Mouse (Mus musculus) midbrain, embryonic 16.5 days (tissue): ENCODE data around the gene Lcn12. TPM values are rescaled to one million over a fixed set of nuclear protein-coding genes. Genes with fewer than 3 reads are reported as not detected.

Source experiments
- ATAC-seq: fragments of 200-750 bp; cut with Nextera tagmentation; 2 replicates; pipeline ENCODE4 v1.8.0; 2017; ENCODE audit warnings: moderate TSS enrichment
- H3K27ac ChIP-seq: fragments of 300-500 bp; sonication (generic); 2 replicates; pipeline ENCODE4 v1.5.1; 2014; ENCODE audit warnings: mild to moderate bottlenecking, low read length, mixed read lengths
- H3K27me3 ChIP-seq: fragments of 300-500 bp; sonication (generic); 2 replicates; pipeline ENCODE4 v1.6.1; 2014; ENCODE audit warnings: low read depth, low read length, mixed read lengths; ENCODE audit not compliant: control insufficient read depth, insufficient read depth
- H3K36me3 ChIP-seq: fragments of 300-500 bp; sonication (generic); 2 replicates; pipeline ENCODE4 v1.6.1; 2014; ENCODE audit warnings: mild to moderate bottlenecking, low read length, moderate library complexity, mixed read lengths; ENCODE audit not compliant: control insufficient read depth, insufficient read depth
- H3K4me1 ChIP-seq: fragments of 300-500 bp; sonication (generic); 2 replicates; pipeline ENCODE4 v1.6.1; 2014; ENCODE audit warnings: mild to moderate bottlenecking, low read length, mixed read lengths; ENCODE audit not compliant: control insufficient read depth, insufficient read depth
- H3K4me2 ChIP-seq: fragments of 300-500 bp; sonication (generic); 2 replicates; pipeline ENCODE4 v1.6.1; 2014; ENCODE audit warnings: mild to moderate bottlenecking, low read length, mixed read lengths
- H3K4me3 ChIP-seq: fragments of 300-500 bp; sonication (generic); 2 replicates; pipeline ENCODE4 v1.5.1; 2014; ENCODE audit warnings: low read depth, mild to moderate bottlenecking, low read length, moderate library complexity, mixed read lengths
- H3K9ac ChIP-seq: fragments of 300-500 bp; sonication (generic); 2 replicates; pipeline ENCODE4 v1.6.1; 2014; ENCODE audit warnings: low read depth, low read length, mixed read lengths
- H3K9me3 ChIP-seq: fragments of 300-500 bp; sonication (generic); replicated peaks from 2 replicates; pipeline ENCODE4 v1.6.1; 2014; ENCODE audit warnings: mild to moderate bottlenecking, low read length, mixed read lengths; ENCODE audit not compliant: control insufficient read depth, poor library complexity, severe bottlenecking
- WGBS: fragments of 180-500 bp; shearing (Covaris S2); extraction: QIAGEN DNeasy Blood & Tissue Kit; methylation state at CpG from one replicate; pipeline ENCODE4 v1.1.7; 2014; 5-methylcytosine and 5-hydroxymethylcytosine counted together
- polyA plus RNA-seq: library from polyadenylated mRNA; unstranded; fragments of >200 nt; fragmentation: Nextera tagmentation; extraction: Ambion mirVana; gene quantifications from 2 replicates; pipeline ENCODE4 v1.2.1, GENCODE M21; 2015

The Lcn12 gene
- polyA plus RNA-seq, 1 experiment from 2014 or later = not detected

GRCm38 (mm10) chr2:25498622-25499478, 5.1 kb upstream of the Lcn12 start:
- no peaks in the 10 kb centered on the region for H3K27me3 ChIP-seq
- peaks cover 6% of the 10 kb centered on the region; the same call in 1 of the 2 replicates for H3K36me3 ChIP-seq
- 75% methylated on average over 15 of the region's 15 CpGs for WGBS
- peaks cover 10% of the 10 kb centered on the region for H3K4me1 ChIP-seq
- no peak overlapping the region for H3K27ac ChIP-seq
- H3K9me3 ChIP-seq = no peaks in the 10 kb centered on the region
- no peak overlapping the region for H3K9ac ChIP-seq
- H3K4me3 ChIP-seq = no peak overlapping the region
- no peak overlapping the region for H3K4me2 ChIP-seq
- no peak for ATAC-seq

GRCm38 (mm10) chr2:25497846-25498575, 4.3 kb upstream of the Lcn12 start:
- Histone ChIP-seq H3K4me2 (no peak overlapping the region), H3K27ac (no peak overlapping the region), H3K36me3 (no peaks in the 10 kb centered on the region), H3K27me3 (no peaks in the 10 kb centered on the region), H3K9ac (peak overlapping the region; percentile 10; the same call in 1 of the 2 replicates), H3K4me3 (no peak overlapping the region), H3K4me1 (peaks cover 10% of the 10 kb centered on the region), H3K9me3 (no peaks in the 10 kb centered on the region)
- 67% methylated on average over 6 of the region's 6 CpGs for WGBS
- ATAC-seq = no peak

- ATAC-seq = no peak
Measured at GRCm38 (mm10) chr2:25496462-25496861, 2.8 kb upstream of the Lcn12 start.

GRCm38 (mm10) chr2:25492988-25493387, 723 bp downstream of the Lcn12 start:
- no peak for ATAC-seq
- Histone ChIP-seq H3K9ac (no peak overlapping the region), H3K27me3 (no peaks in the 10 kb centered on the region), H3K4me1 (no peaks in the 10 kb centered on the region), H3K4me2 (no peak overlapping the region), H3K27ac (no peak overlapping the region), H3K4me3 (no peak overlapping the region), H3K9me3 (no peaks in the 10 kb centered on the region), H3K36me3 (no peaks in the 10 kb centered on the region)
- 87% methylated on average over 5 of the region's 5 CpGs for WGBS

More at GRCm38 (mm10) chr2:25496462-25496861, 2.8 kb upstream of the Lcn12 start:
- WGBS = 47% methylated on average over 4 of the region's 4 CpGs
- no peak overlapping the region for H3K4me2 ChIP-seq
- H3K36me3 ChIP-seq = no peaks in the 10 kb centered on the region
- H3K27me3 ChIP-seq = no peaks in the 10 kb centered on the region
- H3K9me3 ChIP-seq = no peaks in the 10 kb centered on the region
- no peak overlapping the region for H3K9ac ChIP-seq
- no peak overlapping the region for H3K4me3 ChIP-seq
- peaks cover 1% of the 10 kb centered on the region for H3K4me1 ChIP-seq
- no peak overlapping the region for H3K27ac ChIP-seq

GRCm38 (mm10) chr2:25488671-25489068, 5.0 kb downstream of the Lcn12 start:
- Histone ChIP-seq H3K9me3 (no peaks in the 10 kb centered on the region), H3K27ac (no peak overlapping the region), H3K4me3 (no peak overlapping the region), H3K9ac (no peak overlapping the region), H3K4me2 (no peak overlapping the region), H3K27me3 (no peaks in the 10 kb centered on the region), H3K4me1 (no peaks in the 10 kb centered on the region), H3K36me3 (no peaks in the 10 kb centered on the region)
- no peak for ATAC-seq
- 78% methylated on average over 7 of the region's 7 CpGs for WGBS

GRCm38 (mm10) chr2:25487965-25488670, 5.6 kb downstream of the Lcn12 start:
- no peaks in the 10 kb centered on the region for H3K36me3 ChIP-seq
- no peak overlapping the region for H3K9ac ChIP-seq
- H3K4me1 ChIP-seq = no peaks in the 10 kb centered on the region
- ATAC-seq = no peak
- no peak overlapping the region for H3K4me2 ChIP-seq
- no peak overlapping the region for H3K4me3 ChIP-seq
- no peaks in the 10 kb centered on the region for H3K9me3 ChIP-seq
- H3K27ac ChIP-seq = no peak overlapping the region
- WGBS = 70% methylated on average over 6 of the region's 6 CpGs
- no peaks in the 10 kb centered on the region for H3K27me3 ChIP-seq

- Histone ChIP-seq H3K9ac (no peak overlapping the region), H3K9me3 (no peaks in the 10 kb centered on the region), H3K4me2 (no peak overlapping the region), H3K27me3 (no peaks in the 10 kb centered on the region), H3K4me3 (no peak overlapping the region), H3K4me1 (no peaks in the 10 kb centered on the region), H3K27ac (no peak overlapping the region), H3K36me3 (no peaks in the 10 kb centered on the region)
- ATAC-seq = no peak
- 66% methylated on average over 11 of the region's 11 CpGs for WGBS
Measured at GRCm38 (mm10) chr2:25484901-25485647, 8.6 kb downstream of the Lcn12 start.

GRCm38 (mm10) chr2:25482969-25483368, 10.7 kb downstream of the Lcn12 start:
- no peak overlapping the region for H3K27ac ChIP-seq
- H3K36me3 ChIP-seq = no peaks in the 10 kb centered on the region
- no peaks in the 10 kb centered on the region for H3K9me3 ChIP-seq
- H3K9ac ChIP-seq = no peak overlapping the region
- no peak for ATAC-seq
- no peaks in the 10 kb centered on the region for H3K4me1 ChIP-seq
- no peaks in the 10 kb centered on the region for H3K27me3 ChIP-seq
- no peak overlapping the region for H3K4me3 ChIP-seq
- H3K4me2 ChIP-seq = no peak overlapping the region
- WGBS = 24% methylated on average over 7 of the region's 7 CpGs
